Mouse (Mus musculus) stomach, postnatal 0 days (tissue): ENCODE results near the gene Acadvl. TPM values are rescaled to one million over a fixed set of nuclear protein-coding genes. Genes with fewer than 3 reads are reported as not detected.

ENCODE experiments used
- ATAC-seq: fragments of 200-750 bp; cut with Nextera tagmentation; 2 replicates; pipeline ENCODE4 v1.8.0; 2017; ENCODE audit not compliant: low FRiP score, low TSS enrichment
- DNase-seq: peaks from one replicate; pipeline ENCODE4 v3.0.0-alpha.2; 2016; ENCODE audit warnings: low spot score
- H3K27ac ChIP-seq: fragments of 300-500 bp; sonication (generic); replicated peaks from 2 replicates; pipeline ENCODE4 v1.5.1; 2014; ENCODE audit warnings: mild to moderate bottlenecking, control low read depth
- H3K27me3 ChIP-seq: fragments of 300-500 bp; sonication (generic); 2 replicates; pipeline ENCODE4 v1.6.1; 2014; ENCODE audit warnings: low read length; ENCODE audit not compliant: control insufficient read depth, insufficient read depth
- H3K36me3 ChIP-seq: fragments of 300-500 bp; sonication (generic); 2 replicates; pipeline ENCODE4 v1.6.1; 2014; ENCODE audit warnings: low read length, mixed read lengths; ENCODE audit not compliant: control insufficient read depth, insufficient read depth
- H3K4me1 ChIP-seq: fragments of 300-500 bp; sonication (generic); replicated peaks from 2 replicates; pipeline ENCODE4 v1.6.1; 2014; ENCODE audit warnings: antibody characterized with exemption; ENCODE audit not compliant: control insufficient read depth, insufficient read depth
- H3K4me2 ChIP-seq: fragments of 300-500 bp; sonication (generic); replicated peaks from 2 replicates; pipeline ENCODE4 v1.6.1; 2014; ENCODE audit warnings: low read depth, mild to moderate bottlenecking, control low read depth, moderate library complexity
- H3K4me3 ChIP-seq: fragments of 300-500 bp; sonication (generic); 2 replicates; pipeline ENCODE4 v1.5.1; 2014; ENCODE audit warnings: low read depth, low read length, control low read depth
- H3K9ac ChIP-seq: fragments of 300-500 bp; sonication (generic); 2 replicates; pipeline ENCODE4 v1.6.1; 2014; ENCODE audit warnings: mild to moderate bottlenecking, low read length, control low read depth, mixed read lengths
- H3K9me3 ChIP-seq: fragments of 300-500 bp; sonication (generic); 2 replicates; pipeline ENCODE4 v1.6.1; 2016; ENCODE audit warnings: low read length; ENCODE audit not compliant: control insufficient read depth
- CTCF ChIP-seq: IDR thresholded peaks from 2 replicates; pipeline ENCODE4 v1.5.1; 2016; ENCODE audit warnings: antibody characterized with exemption, low read depth, mild to moderate bottlenecking, moderate library complexity
- EP300 ChIP-seq: optimal IDR thresholded peaks from 2 replicates; pipeline ENCODE3; 2016; ENCODE audit warnings: antibody characterized with exemption
- WGBS: fragments of 180-500 bp; shearing (Covaris S2); extraction: QIAGEN DNeasy Blood & Tissue Kit; methylation state at CpG from one replicate; pipeline ENCODE4 v1.1.7; 2014; 5-methylcytosine and 5-hydroxymethylcytosine counted together
- polyA plus RNA-seq: library from polyadenylated mRNA; unstranded; fragments of >200 nt; fragmentation: Nextera tagmentation; extraction: Ambion mirVana; gene quantifications from 2 replicates; pipeline ENCODE4 v1.2.1, GENCODE M21; 2015

Gene Acadvl
- polyA plus RNA-seq, 1 experiment from 2014 or later = 143 TPM

- Histone ChIP-seq H3K36me3 (peaks cover 35% of the 10 kb centered on the region), H3K9ac (no peak overlapping the region)
- TF ChIP-seq CTCF (no peak), EP300 (no peak)
Measured at GRCm38 (mm10) chr11:70014051-70014450, 1.2 kb downstream of the Acadvl start.

GRCm38 (mm10) chr11:70013408-70013807 is 1.8 kb downstream of the Acadvl start:
- H3K36me3 ChIP-seq = peaks cover 39% of the 10 kb centered on the region
- no peak overlapping the region for H3K27ac ChIP-seq
- H3K4me3 ChIP-seq = no peak overlapping the region
- ATAC-seq = no peak
- H3K4me2 ChIP-seq = no peak overlapping the region
- H3K4me1 ChIP-seq = peaks cover 4% of the 10 kb centered on the region; the same call in 1 of the 2 replicates
- no peaks in the 10 kb centered on the region for H3K9me3 ChIP-seq
- WGBS = 86% methylated on average over 3 of the region's 3 CpGs
- DNase-seq = no peak
- H3K27me3 ChIP-seq = no peaks in the 10 kb centered on the region
- H3K9ac ChIP-seq = no peak overlapping the region
- TF ChIP-seq EP300 (no peak), CTCF (no peak)

More at GRCm38 (mm10) chr11:70014051-70014450, 1.2 kb downstream of the Acadvl start:
- ATAC-seq (no peak), DNase-seq (no peak)
- WGBS = 64% methylated on average over 5 of the region's 5 CpGs
- H3K27me3 ChIP-seq = no peaks in the 10 kb centered on the region
- no peak overlapping the region for H3K27ac ChIP-seq
- no peaks in the 10 kb centered on the region for H3K9me3 ChIP-seq
- no peak overlapping the region for H3K4me3 ChIP-seq
- H3K4me1 ChIP-seq = peaks cover 4% of the 10 kb centered on the region; the same call in 1 of the 2 replicates
- peak overlapping the region; percentile 85; the same call in 1 of the 2 replicates for H3K4me2 ChIP-seq

- H3K4me3 ChIP-seq = no peak overlapping the region
- WGBS = 84% methylated on average over 9 of the region's 9 CpGs
- H3K4me2 ChIP-seq = no peak overlapping the region
- H3K4me1 ChIP-seq = peaks cover 4% of the 10 kb centered on the region; the same call in 1 of the 2 replicates
- ATAC-seq (no peak), DNase-seq (no peak)
- no peak overlapping the region for H3K9ac ChIP-seq
- no peak overlapping the region for H3K27ac ChIP-seq
- peaks cover 40% of the 10 kb centered on the region for H3K36me3 ChIP-seq
- H3K27me3 ChIP-seq = no peaks in the 10 kb centered on the region
- no peaks in the 10 kb centered on the region for H3K9me3 ChIP-seq
- TF ChIP-seq CTCF (no peak), EP300 (no peak)
Measured at GRCm38 (mm10) chr11:70012931-70013330, 2.3 kb downstream of the Acadvl start.

- Histone ChIP-seq H3K4me2 (no peak overlapping the region), H3K4me1 (peaks cover 2% of the 10 kb centered on the region; the same call in 1 of the 2 replicates), H3K9me3 (no peaks in the 10 kb centered on the region), H3K27me3 (no peaks in the 10 kb centered on the region), H3K9ac (no peak overlapping the region), H3K4me3 (no peak overlapping the region), H3K36me3 (peaks cover 52% of the 10 kb centered on the region), H3K27ac (no peak overlapping the region)
- TF ChIP-seq EP300 = no peak
- no peak for TF ChIP-seq CTCF
- DNase-seq (no peak), ATAC-seq (no peak)
- 91% methylated on average over 10 of the region's 10 CpGs for WGBS
Measured at GRCm38 (mm10) chr11:70010961-70011360, 4.2 kb downstream of the Acadvl start.

GRCm38 (mm10) chr11:70010548-70010947 is 4.7 kb downstream of the Acadvl start:
- WGBS = 81% methylated on average over 12 of the region's 12 CpGs
- TF ChIP-seq CTCF = no peak
- no peak for TF ChIP-seq EP300
- no peak overlapping the region for H3K9ac ChIP-seq
- no peak for DNase-seq
- peaks cover 52% of the 10 kb centered on the region for H3K36me3 ChIP-seq
- H3K4me2 ChIP-seq = no peak overlapping the region
- H3K27ac ChIP-seq = no peak overlapping the region
- no peak for ATAC-seq
- H3K9me3 ChIP-seq = no peaks in the 10 kb centered on the region
- H3K27me3 ChIP-seq = no peaks in the 10 kb centered on the region
- peaks cover 2% of the 10 kb centered on the region; the same call in 1 of the 2 replicates for H3K4me1 ChIP-seq
- no peak overlapping the region for H3K4me3 ChIP-seq

- no peaks in the 10 kb centered on the region for H3K9me3 ChIP-seq
- no peak for DNase-seq
- ATAC-seq = no peak
- no peak for TF ChIP-seq EP300
- TF ChIP-seq CTCF = no peak
- no peak overlapping the region for H3K9ac ChIP-seq
- H3K27me3 ChIP-seq = no peaks in the 10 kb centered on the region
- no peak overlapping the region for H3K27ac ChIP-seq
- H3K4me1 ChIP-seq = peaks cover 2% of the 10 kb centered on the region; the same call in 1 of the 2 replicates
- H3K4me3 ChIP-seq = no peak overlapping the region
- WGBS = 84% methylated on average over 6 of the region's 6 CpGs
- H3K36me3 ChIP-seq = peaks cover 52% of the 10 kb centered on the region
- no peak overlapping the region for H3K4me2 ChIP-seq
Measured at GRCm38 (mm10) chr11:70010033-70010432, 5.2 kb downstream of the Acadvl start.
